Mouse (Mus musculus): Measurements from ENCODE around the gene Pip5k1b. TPM values are rescaled to one million over a fixed set of nuclear protein-coding genes. Genes with fewer than 3 reads are reported as not detected.
A peak's percentile ranks its signal among the peaks of the same experiment; 100 is the strongest.

The Pip5k1b gene
- total RNA-seq, 2 experiments from 2014 or later: 25.3 to 27.0 TPM

DNA sequence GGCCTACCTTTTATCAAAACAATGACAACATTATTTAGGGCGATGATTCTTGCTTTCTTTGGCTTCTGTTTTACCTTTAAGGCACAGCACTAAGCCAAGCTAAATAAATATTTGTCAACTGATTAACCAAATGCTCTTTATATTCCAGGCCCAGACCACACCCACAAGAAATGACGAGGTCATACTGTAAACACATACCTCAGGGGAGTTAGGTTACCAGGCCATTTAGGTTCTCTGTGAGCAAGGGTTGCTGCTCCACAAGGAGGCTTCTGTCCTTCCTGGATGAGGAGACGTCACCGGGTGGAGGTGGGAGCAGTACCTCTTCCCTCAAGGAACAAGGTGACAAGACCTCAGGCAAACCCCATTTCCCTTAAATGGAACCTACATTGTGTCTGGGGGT is 128.4 kb downstream of the Pip5k1b start:
- DNase-seq: no peak
- intact Hi-C loops (cut with DNase I): no loop called here

DNA sequence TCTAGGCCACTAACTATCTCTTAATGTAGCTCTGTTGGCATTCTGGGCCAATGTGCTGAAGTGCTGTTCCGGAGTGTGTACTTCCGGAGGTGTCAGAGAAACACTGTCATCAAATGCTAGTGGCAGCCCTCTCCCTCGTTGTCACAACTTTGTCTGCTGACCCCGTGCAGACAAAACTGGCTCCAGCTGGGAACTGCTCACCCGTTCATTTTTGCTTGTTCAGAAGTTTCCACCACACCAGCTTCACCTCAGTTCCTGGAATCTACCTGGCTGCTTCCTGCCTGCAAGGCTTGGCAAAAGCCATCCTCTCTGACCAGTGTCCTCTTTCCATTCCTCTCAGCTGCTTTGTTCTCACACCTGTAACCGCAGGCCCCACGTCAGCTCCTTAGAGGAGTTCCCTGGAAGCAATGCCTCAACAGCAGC is 128.9 kb downstream of the Pip5k1b start:
- peak; percentile 50 to 58 for DNase-seq
- intact Hi-C loops (cut with DNase I): no loop called here

DNA sequence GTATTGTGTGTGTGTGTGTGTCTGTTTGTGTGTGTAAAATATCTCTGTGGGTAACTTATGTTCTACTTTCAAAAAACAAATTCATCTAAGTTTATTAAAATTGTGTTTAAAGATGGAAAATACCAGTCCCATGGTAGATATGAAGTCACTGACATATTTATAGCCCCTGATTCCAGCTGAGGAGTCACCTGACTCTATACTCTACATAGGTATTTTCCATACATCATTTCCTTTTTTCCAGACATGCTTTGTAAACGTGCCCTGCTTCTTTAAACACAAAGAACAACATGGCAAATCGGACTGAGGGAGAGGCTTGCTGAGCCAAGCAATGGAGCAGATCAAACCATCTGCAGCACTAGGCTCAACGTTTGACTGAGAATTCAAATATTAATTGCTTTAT is 137.6 kb downstream of the Pip5k1b start:
- no peak for DNase-seq

DNA sequence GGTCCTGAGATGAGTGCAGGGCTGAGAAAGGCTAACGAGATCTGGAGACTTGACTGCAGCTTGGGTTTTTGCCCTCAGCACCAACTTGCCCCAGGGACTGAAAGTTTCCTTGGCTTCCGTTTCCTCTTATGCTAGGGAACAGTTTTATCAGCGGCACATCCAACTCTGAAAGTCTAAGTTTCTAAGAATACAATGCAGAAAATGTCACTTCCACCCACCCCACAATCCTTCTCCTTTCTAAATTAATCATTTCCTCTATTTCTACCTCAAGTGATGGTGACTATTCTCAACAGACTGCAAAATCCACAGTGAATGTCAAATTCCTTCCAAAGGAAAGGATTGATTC is 138.0 kb downstream of the Pip5k1b start:
- no peak for DNase-seq
- intact Hi-C loops (cut with DNase I): no loop called here

More for the DNA sequence above, 137.6 kb downstream of the Pip5k1b start:
- intact Hi-C loops (cut with DNase I): no loop called here

DNA sequence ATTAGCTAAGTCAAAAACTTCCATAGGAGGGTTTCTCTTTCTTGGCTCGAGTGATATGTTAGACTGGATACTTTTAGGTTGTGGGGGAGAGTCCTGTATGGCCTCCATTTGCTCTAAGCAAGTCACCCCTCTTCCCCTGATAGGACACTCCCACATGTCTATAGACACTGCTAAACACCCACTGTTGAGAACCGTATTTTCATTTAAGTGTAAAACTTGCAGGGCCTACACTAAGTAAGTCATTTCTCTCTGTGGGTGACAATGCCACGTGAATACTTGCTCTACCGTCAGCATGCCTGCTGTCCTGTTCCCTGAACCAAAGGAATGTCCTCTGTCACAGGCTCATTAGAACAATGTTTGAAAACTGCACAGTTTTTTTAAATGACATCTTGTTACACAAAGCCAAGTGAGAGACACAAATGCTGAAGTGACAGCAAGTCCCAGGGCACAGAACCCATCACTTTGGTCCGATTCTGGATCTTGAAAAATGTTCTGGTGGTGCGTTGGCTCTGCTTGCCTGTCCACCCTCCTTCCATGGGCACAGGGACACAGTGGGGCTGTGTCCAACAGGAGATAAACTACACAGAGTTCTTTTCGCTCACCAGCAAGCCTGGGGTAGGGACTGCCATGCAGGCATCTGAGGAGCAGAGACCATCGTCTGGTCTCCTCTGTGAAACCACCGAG is 138.6 kb downstream of the Pip5k1b start:
- no peak for DNase-seq
- intact Hi-C loops (cut with DNase I): no loop called here

DNA sequence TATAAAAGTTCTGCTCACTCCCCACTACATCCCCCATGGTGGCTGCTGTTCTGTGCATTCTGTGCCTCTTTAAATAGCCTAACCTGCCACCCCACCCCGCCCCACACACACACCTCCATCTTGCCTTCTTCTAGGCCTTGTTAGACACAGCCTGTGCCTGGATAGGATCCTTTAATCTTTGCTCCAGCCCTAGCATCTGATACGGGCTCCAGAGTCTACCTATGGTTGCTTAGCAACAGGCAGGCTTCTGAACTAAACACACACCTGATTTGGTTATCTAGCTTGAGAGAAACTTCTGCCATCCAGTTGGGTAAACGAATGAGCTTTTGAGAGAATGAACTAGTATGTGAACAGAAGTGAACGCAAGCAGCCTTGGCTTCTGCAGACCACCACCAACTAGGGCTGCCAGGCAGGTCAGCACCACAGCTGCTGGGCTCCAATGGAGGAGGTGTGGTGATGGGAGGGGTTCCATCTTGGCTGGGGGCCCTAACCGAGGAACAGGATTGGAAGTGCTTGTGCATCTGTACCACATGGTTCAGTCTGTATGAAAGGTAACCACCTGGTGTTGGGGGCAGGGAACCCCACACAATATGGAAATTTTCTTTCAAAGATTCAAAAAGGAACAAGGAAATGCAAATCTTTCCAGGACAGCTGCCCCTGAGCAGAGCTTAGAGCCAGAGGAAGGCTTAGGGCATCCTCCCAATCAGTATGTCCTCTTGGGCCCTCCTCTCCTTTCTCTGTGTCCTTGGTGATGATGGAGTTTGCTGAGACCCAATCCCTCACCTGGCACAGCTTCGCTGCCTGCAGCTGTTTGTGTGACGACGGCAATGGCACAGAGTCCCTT is 139.7 kb downstream of the Pip5k1b start:
- DNase-seq: no peak
- intact Hi-C loops (cut with DNase I): no loop called here

DNA sequence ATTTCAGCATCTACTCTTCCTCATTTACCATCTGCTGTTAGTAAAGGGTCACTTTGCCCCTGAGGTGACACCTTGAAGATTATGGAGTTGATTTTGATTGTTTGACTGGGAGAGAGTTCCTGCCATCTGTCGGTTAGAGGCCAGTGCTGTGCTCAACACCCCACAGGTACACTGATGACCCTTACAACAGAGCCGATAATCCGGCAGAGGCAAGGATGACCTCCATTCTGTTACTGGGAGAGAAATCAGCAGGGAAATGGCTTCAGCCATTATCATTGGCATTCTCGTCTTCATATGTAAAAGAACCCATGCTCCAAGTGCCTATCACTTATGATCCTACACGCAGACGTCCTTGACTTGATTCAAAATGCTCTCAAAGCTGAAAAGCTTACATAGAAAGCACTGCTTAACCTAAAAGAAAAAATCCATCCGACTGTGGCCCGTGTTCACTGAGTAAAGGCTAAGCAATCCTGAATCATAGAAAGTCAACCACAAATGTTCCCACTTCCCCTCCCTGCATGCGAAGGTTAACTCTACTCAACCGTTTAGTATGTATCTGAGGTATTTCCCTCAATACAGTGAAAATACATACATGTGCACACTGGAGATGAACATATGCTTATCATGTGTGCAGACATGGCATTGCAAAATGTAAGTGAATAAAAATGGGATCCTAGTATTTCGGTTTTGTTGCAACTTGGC is 146.7 kb downstream of the Pip5k1b start:
- intact Hi-C loops (cut with DNase I): no loop called here
- DNase-seq: no peak

DNA sequence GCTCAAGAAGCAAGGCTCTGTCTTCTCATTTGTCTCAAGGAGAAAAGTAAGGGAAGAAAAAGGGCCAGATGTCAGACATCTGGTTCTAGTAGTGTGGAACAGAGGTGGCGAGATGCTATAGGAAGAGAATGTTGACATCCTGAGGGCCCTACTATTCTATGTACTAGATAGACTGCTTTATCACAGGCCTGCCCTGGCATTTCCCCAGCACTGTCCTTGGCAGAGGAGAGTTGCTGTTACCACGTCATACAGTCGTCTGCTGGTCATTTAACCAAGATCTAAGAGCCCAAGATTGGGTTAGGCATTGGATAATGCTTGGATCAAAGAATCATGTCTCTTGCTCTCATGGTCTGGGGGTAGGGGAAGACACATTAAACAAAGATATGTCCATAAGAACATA is 151.0 kb downstream of the Pip5k1b start:
- intact Hi-C loops (cut with DNase I): no loop called here

DNA sequence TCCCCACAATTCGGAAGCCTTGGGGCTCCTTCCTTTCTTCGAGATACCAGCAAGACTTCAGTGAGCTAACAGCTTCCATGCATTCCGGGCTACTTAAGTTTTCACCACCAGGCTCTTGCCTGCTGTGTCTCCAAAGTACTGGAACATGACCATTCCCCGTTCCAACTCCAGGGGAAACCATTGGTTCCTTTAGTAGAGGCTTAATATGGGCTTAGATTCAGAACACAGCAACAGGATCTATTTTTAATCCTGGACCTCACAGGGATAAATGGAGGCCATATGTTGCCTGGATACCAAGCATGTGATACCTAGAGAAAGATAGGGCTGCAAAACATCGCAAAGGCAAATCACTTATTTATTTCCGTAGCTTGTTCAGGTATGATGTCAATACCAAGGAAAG is 152.4 kb downstream of the Pip5k1b start:
- peak in 1 of 2 experiments; percentile 44 for DNase-seq
- intact Hi-C loops (cut with DNase I): no loop called here

More for the DNA sequence above, 151.0 kb downstream of the Pip5k1b start:
- peak in 1 of 2 experiments; percentile 33 for DNase-seq

DNA sequence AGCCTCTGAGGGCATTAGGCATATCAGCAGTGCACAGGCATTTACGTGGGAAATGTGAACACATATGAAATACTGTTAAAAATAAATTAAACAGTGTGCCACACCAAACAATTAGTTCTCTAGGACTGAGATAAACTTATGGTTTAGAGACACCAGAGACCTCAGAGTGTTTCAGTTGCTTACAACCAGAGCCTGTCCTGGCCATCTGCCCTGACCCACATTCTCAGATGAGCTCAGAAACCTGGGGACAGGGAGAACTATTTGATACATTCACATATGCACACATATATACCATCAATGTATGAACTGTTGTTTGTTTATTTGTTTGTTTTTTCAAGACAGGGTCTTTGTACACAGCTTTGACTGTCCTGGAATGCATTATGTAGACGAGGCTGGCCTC is 161.8 kb downstream of the Pip5k1b start:
- DNase-seq: no peak
- intact Hi-C loops (cut with DNase I): no loop called here

DNA sequence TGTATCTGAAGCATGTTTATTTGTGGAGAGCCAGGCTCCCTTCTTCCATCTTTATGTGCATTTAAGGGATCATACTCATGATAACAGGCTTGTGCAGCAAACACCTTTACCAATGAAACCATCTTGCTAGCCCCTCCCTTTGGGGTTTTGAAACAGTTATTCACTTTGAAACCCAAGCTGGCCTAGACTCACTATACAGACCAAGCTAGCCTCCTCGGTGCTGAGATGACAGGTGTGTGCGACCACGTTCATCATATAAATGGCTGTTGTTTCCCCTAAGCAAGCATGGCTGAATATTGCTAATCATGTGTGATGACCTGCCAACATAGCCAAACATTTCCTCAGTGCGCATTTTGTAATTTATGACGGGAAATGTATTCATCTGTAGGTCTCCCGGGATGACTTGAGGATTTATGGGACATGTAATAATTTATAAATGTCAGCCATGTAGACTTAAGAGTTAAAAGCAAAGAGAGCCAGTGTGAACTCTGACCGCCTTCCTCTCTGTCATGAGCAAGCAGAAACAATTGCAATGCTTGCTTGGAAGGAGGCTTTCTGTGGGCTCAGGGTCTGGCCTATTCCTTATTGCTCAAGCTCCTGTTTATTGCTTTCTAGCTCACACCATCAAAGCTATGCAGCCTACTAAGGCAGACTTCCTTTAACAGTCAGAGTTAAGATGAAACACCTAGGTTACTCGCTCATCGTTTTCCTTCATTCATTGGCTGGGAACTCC is 164.0 kb downstream of the Pip5k1b start:
- no peak for DNase-seq
- intact Hi-C loops (cut with DNase I): no loop called here

DNA sequence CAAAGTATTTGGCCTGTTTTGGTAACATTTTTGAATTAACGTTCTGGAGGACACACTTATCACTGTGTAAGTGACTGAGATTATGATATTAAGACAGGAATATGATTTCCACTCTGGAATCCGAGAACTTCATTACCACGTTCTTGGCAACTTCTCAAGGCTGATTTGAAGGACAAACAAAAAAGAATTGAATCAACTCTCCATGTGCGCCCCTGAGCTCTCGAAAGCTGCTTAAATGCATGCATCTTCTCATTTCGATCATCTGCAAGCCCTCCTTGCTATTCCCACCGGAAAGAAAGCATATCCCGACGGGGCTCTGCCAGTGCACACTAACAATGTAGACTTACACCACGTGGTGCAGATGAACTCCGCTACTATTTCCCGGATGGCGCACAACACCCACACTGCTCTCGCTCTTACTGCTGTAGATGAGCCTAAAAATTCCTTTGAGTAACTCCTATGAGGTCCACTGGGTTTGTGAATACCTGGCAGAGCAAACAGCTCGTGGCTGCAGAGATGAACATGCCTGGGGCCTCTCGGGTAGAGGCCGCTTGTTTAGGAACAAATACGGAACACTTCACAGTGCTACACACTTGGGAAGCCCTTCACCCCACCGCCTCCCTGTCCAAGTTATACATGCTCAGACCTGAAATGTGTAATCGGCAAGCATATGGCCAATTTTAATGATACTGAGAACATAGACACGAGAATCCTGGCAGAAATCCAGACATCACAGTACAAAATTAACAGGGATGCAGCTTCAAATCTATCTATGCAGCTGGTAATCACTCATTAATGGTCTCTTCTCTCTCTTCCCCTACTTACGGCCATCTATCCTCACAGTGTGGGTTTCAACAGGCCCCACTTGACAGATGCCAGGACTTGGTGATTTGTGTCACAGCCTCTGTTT is 168.5 kb downstream of the Pip5k1b start:
- no peak for DNase-seq
- intact Hi-C loops (cut with DNase I): no loop called here

DNA sequence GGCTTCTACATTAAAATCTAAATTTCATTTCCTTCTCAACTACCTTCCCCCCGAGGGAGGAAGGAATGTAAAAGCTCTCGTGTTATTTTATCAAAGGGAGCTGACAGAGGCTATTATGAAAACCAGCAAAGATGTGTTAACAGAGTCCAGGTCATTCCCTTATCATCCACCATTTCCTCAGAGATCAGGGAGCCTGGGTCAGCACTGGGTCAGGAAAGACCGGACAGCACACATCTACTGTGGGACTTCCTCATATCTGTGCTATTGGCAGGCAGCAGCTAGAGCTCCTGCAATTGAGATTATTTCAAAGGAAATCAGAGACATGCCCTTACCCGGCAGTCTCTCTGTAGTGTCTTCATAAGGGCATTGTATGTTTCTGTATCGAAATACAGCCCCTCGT is 177.2 kb downstream of the Pip5k1b start:
- no peak for DNase-seq
- intact Hi-C loops (cut with DNase I): no loop called here

DNA sequence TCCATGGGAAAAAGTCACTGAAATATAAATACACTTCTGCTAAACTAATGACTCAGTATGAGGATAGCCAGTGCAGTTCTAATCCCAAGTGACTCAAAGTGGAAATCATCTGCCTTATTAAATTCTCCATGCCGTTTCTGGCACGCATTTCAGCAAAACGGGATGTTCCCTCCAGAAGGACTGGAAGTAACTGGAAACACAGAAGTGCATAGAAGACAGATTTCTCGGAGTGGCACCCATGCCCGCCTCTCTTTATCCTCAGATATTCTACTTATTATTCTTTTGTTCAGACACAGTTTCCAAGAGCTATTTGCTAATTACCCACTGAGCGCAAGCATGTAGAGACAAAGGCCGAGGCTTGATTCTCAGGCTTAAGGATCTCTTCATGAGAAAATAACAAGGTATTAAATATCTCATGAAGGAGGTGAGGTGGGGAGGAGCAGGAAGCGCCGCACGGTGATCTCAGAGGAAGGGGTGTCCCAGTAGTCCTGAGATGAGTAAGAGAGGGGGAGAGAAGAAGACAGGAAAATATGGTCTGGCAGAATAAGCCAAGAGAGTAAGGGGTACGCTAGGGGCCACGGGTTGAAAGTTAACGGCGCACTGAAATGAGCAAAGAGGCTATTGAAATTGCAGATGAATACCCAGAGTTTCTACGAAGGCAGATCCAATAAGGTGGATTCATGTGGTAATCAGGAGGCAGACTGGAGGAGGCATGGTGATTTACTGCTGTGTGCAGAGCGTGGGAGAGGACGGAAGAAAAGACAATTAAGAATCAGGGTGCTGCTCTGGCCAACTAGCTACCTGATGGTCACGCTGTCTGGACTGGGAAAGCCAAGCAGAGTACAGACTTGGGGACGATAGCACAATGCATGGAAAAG is 183.7 kb downstream of the Pip5k1b start:
- DNase-seq: peak in 1 of 2 experiments; percentile 20
- intact Hi-C loops (cut with DNase I): no loop called here

DNA sequence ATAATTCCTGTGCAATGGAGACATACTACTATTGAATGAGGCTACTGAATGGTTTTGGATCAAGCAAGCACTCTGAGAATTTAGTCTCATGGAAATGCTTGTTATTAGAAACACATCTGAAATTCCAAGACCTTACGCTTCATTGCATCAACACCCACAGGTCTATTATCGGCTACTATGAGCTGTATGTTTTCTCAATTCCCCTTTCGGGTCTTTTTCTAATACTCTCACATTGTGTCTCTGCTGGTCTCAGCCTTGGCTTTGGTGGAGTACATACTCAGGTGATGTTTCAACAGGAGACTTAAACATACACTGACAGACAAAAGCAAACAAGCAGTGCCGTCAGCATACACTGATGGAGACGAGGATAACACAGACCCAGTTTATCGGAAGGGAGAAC is 187.3 kb downstream of the Pip5k1b start:
- intact Hi-C loops (cut with DNase I): no loop called here
- DNase-seq: no peak

DNA sequence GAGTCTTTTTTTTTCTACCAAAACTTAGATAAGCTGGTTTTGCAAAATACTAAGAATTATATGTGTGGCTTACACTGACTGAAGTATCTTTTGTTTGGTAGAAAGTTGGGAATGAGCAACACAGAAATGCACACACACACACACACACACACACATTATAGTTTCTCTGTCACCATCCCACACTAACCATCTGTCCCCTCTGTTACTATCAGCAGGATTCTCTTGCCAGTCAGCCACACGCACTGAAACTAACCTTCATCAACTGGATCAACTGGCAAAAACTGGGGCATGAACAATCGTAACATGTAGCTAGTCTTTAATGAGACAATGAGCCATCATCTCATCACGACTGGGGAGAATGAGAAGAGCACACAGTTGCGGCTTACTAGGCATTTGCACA is 187.9 kb downstream of the Pip5k1b start:
- no peak for DNase-seq
- intact Hi-C loops (cut with DNase I): no loop called here

DNA sequence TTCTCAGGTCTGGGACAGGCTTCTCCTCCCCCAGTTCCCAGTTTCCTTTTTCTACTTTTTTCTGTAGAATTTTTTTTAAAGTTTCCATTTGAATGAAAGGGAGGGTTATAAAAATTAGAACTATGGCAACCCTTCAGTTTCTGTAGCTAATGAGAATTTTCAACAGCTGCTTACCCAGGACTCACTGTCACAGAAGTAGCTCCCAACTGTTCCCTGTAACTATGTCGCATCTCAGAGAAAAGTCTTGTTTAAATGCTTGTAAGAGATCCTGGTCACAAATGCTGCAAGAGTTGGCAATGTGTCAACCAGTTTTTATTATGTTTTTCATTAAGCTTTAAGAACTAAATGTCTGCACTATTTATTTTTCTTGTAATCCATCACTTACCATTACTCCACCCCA is 188.9 kb downstream of the Pip5k1b start:
- intact Hi-C loops (cut with DNase I): no loop called here
- no peak for DNase-seq

DNA sequence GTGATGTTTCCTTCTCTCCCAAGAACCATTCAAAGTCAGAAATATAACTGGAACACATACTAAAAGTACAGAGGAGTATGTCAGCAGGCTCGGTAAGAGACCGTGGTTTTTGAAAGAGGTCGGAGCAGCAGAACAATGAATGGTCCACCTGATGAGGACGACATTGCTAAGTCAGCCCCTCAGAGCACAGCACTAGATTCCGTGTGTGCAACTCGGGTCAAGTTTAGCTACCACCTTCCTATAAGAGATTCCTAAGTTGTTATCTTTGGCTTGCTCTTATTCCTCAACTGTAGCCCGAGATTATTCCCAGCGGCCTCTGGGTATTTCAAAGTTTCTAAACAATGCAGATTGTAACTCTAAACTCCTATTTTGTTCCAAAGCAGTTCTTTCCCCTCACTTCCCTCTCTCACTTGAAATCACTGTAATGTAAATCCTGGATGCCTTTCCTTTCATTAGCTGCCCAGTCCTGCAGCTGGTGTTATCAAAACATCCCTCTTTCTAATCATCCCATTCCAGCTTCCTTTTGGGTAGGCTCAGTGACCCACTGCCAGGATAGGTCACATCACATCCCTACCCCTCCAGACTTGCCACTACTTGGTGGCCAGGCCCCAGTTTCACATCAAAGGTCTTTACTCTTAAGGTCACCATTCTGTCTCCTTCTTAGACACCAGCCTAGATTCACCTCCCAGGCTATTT is 192.9 kb downstream of the Pip5k1b start:
- intact Hi-C loops (cut with DNase I): no loop called here
- no peak for DNase-seq
